Mouse (Mus musculus) stomach, postnatal 0 days (tissue): ENCODE data around the gene Olfr71.

ENCODE experiments used
- CTCF ChIP-seq: IDR thresholded peaks from 2 replicates; pipeline ENCODE4 v1.5.1; 2016; ENCODE audit warnings: antibody characterized with exemption, low read depth, mild to moderate bottlenecking, moderate library complexity
- EP300 ChIP-seq: optimal IDR thresholded peaks from 2 replicates; pipeline ENCODE3; 2016; ENCODE audit warnings: antibody characterized with exemption

- no peak for TF ChIP-seq CTCF
- TF ChIP-seq EP300: no peak
Measured at GRCm38 (mm10) chr4:43727718-43728575, 17.9 kb upstream of the Olfr71 start.
